Mouse (Mus musculus) thymus, adult 2 months (tissue): ENCODE results near the gene Gk2.

Experiments
- CTCF ChIP-seq: fragments of 200-500 bp; IDR thresholded peaks from 2 replicates; pipeline ENCODE4 v1.5.1; 2012; ENCODE audit warnings: mild to moderate bottlenecking, control low read depth, low read length, moderate library complexity, borderline replicate concordance; ENCODE audit not compliant: control insufficient read depth, poor library complexity, insufficient read depth; ENCODE audit errors: extremely low read depth
- POLR2A ChIP-seq: fragments of 200-500 bp; IDR thresholded peaks from 2 replicates; pipeline ENCODE4 v1.6.1; 2012; ENCODE audit warnings: mild to moderate bottlenecking, low read length, control low read depth, moderate library complexity; ENCODE audit not compliant: control insufficient read depth, poor library complexity, insufficient read depth; ENCODE audit errors: extremely low read depth

- TF ChIP-seq CTCF (no peak), POLR2A (no peak)
These were observed 39.6 kb downstream of the Gk2 start for GRCm38 (mm10) chr5:97417185-97417584.
